Mouse (Mus musculus): Measurements from ENCODE around the gene Olfr612. TPM values are rescaled to one million over a fixed set of nuclear protein-coding genes. Genes with fewer than 3 reads are reported as not detected.
"Not testable (repeated sequence)": the region's sequence is repeated elsewhere in the genome, so short reads cannot be mapped to it uniquely, and the experiment has no call there.

Gene Olfr612
- total RNA-seq (2021) = not detected
- long read RNA-seq, experiment 1 = 0 reads
- long read RNA-seq, experiment 2 = 0 reads

GRCm38 (mm10) chr7:103542617-103543016 lies at the start of gene Olfr612:
Gene Olfr612, minus strand, starts transcription at chr7:103542717.
- intact Hi-C loops (cut with DNase I) = not testable (repeated sequence)

GRCm38 (mm10) chr7:103589803-103590202 lies 47.3 kb upstream of the Olfr612 start, which contains the start of gene Olfr618:
Gene Olfr618, plus strand, starts transcription at chr7:103590103.
- no peak for DNase-seq (ENCODE audit: low spot score in 2 of 2)
- intact Hi-C loops (cut with DNase I) = no loop called here

More at GRCm38 (mm10) chr7:103542617-103543016, at the start of gene Olfr612:
- DNase-seq (ENCODE audit: low spot score in 2 of 2) = not testable (repeated sequence)

GRCm38 (mm10) chr7:103572761-103573160 lies 30.2 kb upstream of the Olfr612 start, which contains the start of gene Olfr617:
Gene Olfr617, plus strand, starts transcription at chr7:103573061.
- intact Hi-C loops (cut with DNase I) = no loop called here
- no peak for DNase-seq (ENCODE audit: low spot score in 2 of 2)

- DNase-seq (ENCODE audit: low spot score in 2 of 2) = no peak
- intact Hi-C loops (cut with DNase I) = no loop called here
Observed at GRCm38 (mm10) chr7:103569043-103569442, 26.5 kb upstream of the Olfr612 start, which contains the start of gene Olfr616. Gene Olfr616, minus strand, starts transcription at chr7:103569143.

- DNase-seq (ENCODE audit: low spot score in 2 of 2) = no peak
- intact Hi-C loops (cut with DNase I) = no loop called here
Observed at GRCm38 (mm10) chr7:103555779-103556178, 13.3 kb upstream of the Olfr612 start, which contains the start of gene Olfr615. Gene Olfr615, plus strand, starts transcription at chr7:103556079.

GRCm38 (mm10) chr7:103547774-103548173 lies 5.3 kb upstream of the Olfr612 start, which contains the start of gene Olfr613:
Gene Olfr613, plus strand, starts transcription at chr7:103548074.
- no peak for DNase-seq (ENCODE audit: low spot score in 2 of 2)
- intact Hi-C loops (cut with DNase I) = no loop called here

GRCm38 (mm10) chr7:103520746-103521145 lies 21.8 kb downstream of the Olfr612 start, which contains the start of gene Olfr611:
Gene Olfr611, minus strand, starts transcription at chr7:103520846.
- DNase-seq (ENCODE audit: low spot score in 2 of 2); intact Hi-C loops (cut with DNase I): not testable (repeated sequence)

- intact Hi-C loops (cut with DNase I) = no loop called here
- DNase-seq (ENCODE audit: low spot score in 2 of 2) = no peak
Observed at GRCm38 (mm10) chr7:103512022-103512421, 30.5 kb downstream of the Olfr612 start, which contains the start of gene Olfr610. Gene Olfr610, minus strand, starts transcription at chr7:103512122.

- no peak for DNase-seq (ENCODE audit: low spot score in 2 of 2)
- intact Hi-C loops (cut with DNase I) = no loop called here
Observed at GRCm38 (mm10) chr7:103497962-103498361, 44.6 kb downstream of the Olfr612 start, which contains the start of gene Olfr609. Gene Olfr609, minus strand, starts transcription at chr7:103498062.

Small RNA genes lying within 50 kb of the gene (microRNA-seq; reads per million reads assigned to microRNA genes)
- gene Gm26506 = 0 reads per million in 2 experiments

Other genes starting within 250 kb of the Olfr612 start
- gene Olfr596, start 237.1 kb downstream of the Olfr612 start, total RNA-seq (2021) = not detected
- not detected for gene Olfr597, start 226.4 kb downstream of the Olfr612 start, total RNA-seq (2021)
- gene Olfr598, start 219.1 kb downstream of the Olfr612 start, total RNA-seq (2021) = not detected
- not detected for gene Olfr599, start 206.8 kb downstream of the Olfr612 start, total RNA-seq (2021)
- not detected for gene Olfr600, start 193.0 kb downstream of the Olfr612 start, total RNA-seq (2021)
- gene Olfr601, start 180.1 kb downstream of the Olfr612 start, total RNA-seq (2021) = not detected
- not detected for gene Olfr603, start 156.5 kb downstream of the Olfr612 start, total RNA-seq (2021)
- not detected for gene Usp17lc, start 127.6 kb downstream of the Olfr612 start, total RNA-seq (2021)
- not detected for gene Olfr605, start 97.3 kb downstream of the Olfr612 start, total RNA-seq (2021)
- gene Olfr606, start 93.7 kb downstream of the Olfr612 start, total RNA-seq (2021) = not detected
- not detected for gene Olfr607, start 78.6 kb downstream of the Olfr612 start, total RNA-seq (2021)
- gene Olfr608, start 72.8 kb downstream of the Olfr612 start, total RNA-seq (2021) = not detected
- gene Olfr609, start 44.7 kb downstream of the Olfr612 start, total RNA-seq (2021) = not detected
- gene Olfr610, start 30.6 kb downstream of the Olfr612 start, total RNA-seq (2021) = not detected
- not detected for gene Olfr611, start 21.9 kb downstream of the Olfr612 start, total RNA-seq (2021)
- not detected for gene Olfr613, start 5.4 kb upstream of the Olfr612 start, total RNA-seq (2021)
- not detected for gene Olfr615, start 13.4 kb upstream of the Olfr612 start, total RNA-seq (2021)
- not detected for gene Olfr616, start 26.4 kb upstream of the Olfr612 start, total RNA-seq (2021)
- gene Olfr617, start 30.3 kb upstream of the Olfr612 start, total RNA-seq (2021) = not detected
- gene Olfr618, start 47.4 kb upstream of the Olfr612 start, total RNA-seq (2021) = not detected
- not detected for gene Olfr619, start 57.9 kb upstream of the Olfr612 start, total RNA-seq (2021)
- not detected for gene Olfr620, start 69.8 kb upstream of the Olfr612 start, total RNA-seq (2021)
- not detected for gene Olfr622, start 100.0 kb upstream of the Olfr612 start, total RNA-seq (2021)
- not detected for gene Olfr623, start 121.0 kb upstream of the Olfr612 start, total RNA-seq (2021)
- under 1 TPM in 1 of 2 experiments, not detected in 1; 0.06 TPM for gene Olfr624, start 128.5 kb upstream of the Olfr612 start, total RNA-seq (2021)
- not detected for gene Olfr625-ps1, start 140.0 kb upstream of the Olfr612 start, total RNA-seq (2021)
- gene Olfr243, start 172.0 kb upstream of the Olfr612 start, total RNA-seq (2021) = not detected
- not detected for gene Olfr628, start 187.7 kb upstream of the Olfr612 start, total RNA-seq (2021)
- not detected for gene Olfr629, start 202.2 kb upstream of the Olfr612 start, total RNA-seq (2021)
- not detected for gene Olfr630, start 214.6 kb upstream of the Olfr612 start, total RNA-seq (2021)
- not detected for gene Olfr69, start 228.9 kb upstream of the Olfr612 start, total RNA-seq (2021)
- gene Olfr68, start 237.0 kb upstream of the Olfr612 start, total RNA-seq (2021) = not detected
- gene Olfr67, start 249.1 kb upstream of the Olfr612 start, total RNA-seq (2021) = not detected